Mouse (Mus musculus) forebrain, embryonic 13.5 days (tissue): Measurements from ENCODE around the gene Fancd2os. TPM values are rescaled to one million over a fixed set of nuclear protein-coding genes. Genes with fewer than 3 reads are reported as not detected.

Source experiments
- ATAC-seq: fragments of 200-750 bp; cut with Nextera tagmentation; 2 replicates; pipeline ENCODE4 v1.8.0; 2017
- H3K27ac ChIP-seq: fragments of 300-500 bp; sonication (generic); 2 replicates; pipeline ENCODE4 v1.5.1; 2015; ENCODE audit warnings: inconsistent platforms, mild to moderate bottlenecking, moderate library complexity
- H3K27me3 ChIP-seq: fragments of 300-500 bp; sonication (generic); 2 replicates; pipeline ENCODE4 v1.6.1; 2015; ENCODE audit warnings: mild to moderate bottlenecking, inconsistent platforms
- H3K36me3 ChIP-seq: fragments of 300-500 bp; sonication (generic); 2 replicates; pipeline ENCODE4 v1.6.1; 2015; ENCODE audit warnings: mild to moderate bottlenecking, inconsistent platforms; ENCODE audit not compliant: poor library complexity, severe bottlenecking
- H3K4me1 ChIP-seq: fragments of 300-500 bp; sonication (generic); 2 replicates; pipeline ENCODE4 v1.6.1; 2015; ENCODE audit warnings: inconsistent platforms
- H3K4me2 ChIP-seq: fragments of 300-500 bp; sonication (generic); 2 replicates; pipeline ENCODE4 v1.6.1; 2015; ENCODE audit warnings: inconsistent platforms, mild to moderate bottlenecking, moderate library complexity
- H3K4me3 ChIP-seq: fragments of 300-500 bp; sonication (generic); 2 replicates; pipeline ENCODE4 v1.5.1; 2015; ENCODE audit warnings: mild to moderate bottlenecking, inconsistent platforms
- H3K9ac ChIP-seq: fragments of 300-500 bp; sonication (generic); 2 replicates; pipeline ENCODE4 v1.6.1; 2015; ENCODE audit warnings: mild to moderate bottlenecking, inconsistent platforms
- H3K9me3 ChIP-seq: fragments of 300-500 bp; sonication (generic); replicated peaks from 2 replicates; pipeline ENCODE4 v1.6.1; 2016; ENCODE audit warnings: inconsistent platforms
- WGBS: fragments of 180-500 bp; shearing (Covaris S2); methylation state at CpG from one replicate; pipeline ENCODE4 v1.1.7; 2015; 5-methylcytosine and 5-hydroxymethylcytosine counted together
- polyA plus RNA-seq: library from polyadenylated mRNA; unstranded; fragments of >200 nt; fragmentation: Nextera tagmentation; extraction: Ambion mirVana; gene quantifications from 2 replicates; pipeline ENCODE4 v1.2.1, GENCODE M21; 2015

Gene Fancd2os
- polyA plus RNA-seq, 1 experiment from 2014 or later: not detected

DNA sequence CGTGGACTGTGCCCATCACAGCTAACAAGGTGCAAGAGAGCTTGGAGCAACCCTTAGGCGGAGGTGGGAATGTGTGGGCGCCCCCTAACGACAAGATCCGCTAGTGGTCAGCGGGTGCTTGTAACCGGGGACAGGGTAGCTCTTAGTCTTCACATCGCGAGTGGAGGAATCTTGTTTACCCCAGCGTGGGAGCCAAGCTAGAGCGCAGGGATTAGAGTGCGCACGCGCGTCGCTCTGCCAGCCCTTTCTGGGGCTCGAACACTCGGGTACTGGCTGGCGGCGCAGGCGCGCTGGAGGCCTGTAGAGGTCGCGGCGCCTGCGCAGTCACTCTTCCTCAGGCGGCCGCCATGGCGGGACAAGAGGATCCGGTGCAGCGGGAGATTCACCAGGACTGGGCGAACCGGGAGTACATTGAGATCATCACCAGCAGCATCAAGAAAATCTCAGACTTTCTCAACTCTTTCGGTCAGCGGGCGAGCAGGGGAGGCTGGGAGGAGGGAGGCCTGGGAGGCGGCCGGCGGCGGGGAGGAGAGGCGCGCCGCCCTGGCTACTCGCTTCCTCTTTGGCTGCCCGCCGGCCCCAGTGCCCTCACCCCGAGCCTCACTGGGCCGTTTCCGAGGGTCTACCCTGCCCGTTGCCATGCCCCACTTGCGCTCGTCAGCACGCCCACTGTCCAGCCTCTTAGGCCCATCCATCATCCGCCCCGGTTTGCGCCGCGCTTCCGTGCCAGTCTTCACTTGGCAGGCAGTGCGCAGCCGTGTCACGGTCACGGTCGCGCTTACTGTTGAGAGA lies 4.1 kb upstream of the Fancd2os start, which contains the start of gene Brk1:
TSS of gene Brk1 (plus strand) at position 341 of the 792 bp plus-strand sequence.
- H3K4me3 ChIP-seq: peak within 1 kb of the TSS; percentile 96
- H3K4me2 ChIP-seq: peak within 1 kb of the TSS; percentile 93
- no peaks in the 10 kb centered on the region for H3K27me3 ChIP-seq
- H3K4me1 ChIP-seq: peaks cover 22% of the 10 kb centered on the region
- no peaks in the 10 kb centered on the region for H3K9me3 ChIP-seq
- peaks cover 9% of the 10 kb centered on the region; the same call in 1 of the 2 replicates for H3K36me3 ChIP-seq
- H3K9ac ChIP-seq: peak within 1 kb of the TSS; percentile 93
- peak; percentile 95 for ATAC-seq
- H3K27ac ChIP-seq: peak within 1 kb of the TSS; percentile 57
- WGBS: under 1% methylated on average over 65 of the region's 65 CpGs

DNA sequence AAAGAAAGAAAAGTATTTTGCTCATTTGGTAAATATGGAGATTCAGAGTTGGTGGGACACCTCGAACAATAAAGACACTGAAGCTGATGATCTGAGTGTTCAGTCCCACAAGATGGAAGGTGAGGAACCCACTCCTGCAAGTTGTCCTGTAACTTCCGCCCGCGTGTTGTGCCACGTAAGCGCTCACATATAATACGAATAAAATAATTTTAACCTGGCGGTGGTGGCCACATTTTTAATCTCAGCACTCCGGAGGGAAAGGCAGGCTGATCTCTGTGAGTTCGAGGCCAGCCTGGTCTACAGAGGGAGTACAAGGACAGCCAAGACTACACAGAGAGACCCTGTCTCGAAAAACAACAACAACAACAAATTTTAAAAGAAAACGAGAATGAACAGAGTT lies 3.5 kb upstream of the Fancd2os start:
- peak overlapping the region; percentile 93 for H3K4me2 ChIP-seq
- 56% methylated on average over 12 of the region's 12 CpGs for WGBS
- H3K9me3 ChIP-seq: no peaks in the 10 kb centered on the region
- H3K36me3 ChIP-seq: peaks cover 9% of the 10 kb centered on the region; the same call in 1 of the 2 replicates
- H3K4me3 ChIP-seq: peak overlapping the region; percentile 96
- ATAC-seq: no peak
- H3K27ac ChIP-seq: 0 out of 2 replicates have a peak overlapping the region, but pooled peaks have one; percentile 40
- H3K4me1 ChIP-seq: peaks cover 22% of the 10 kb centered on the region
- peak overlapping the region; percentile 93; the same call in 1 of the 2 replicates for H3K9ac ChIP-seq
- no peaks in the 10 kb centered on the region for H3K27me3 ChIP-seq

DNA sequence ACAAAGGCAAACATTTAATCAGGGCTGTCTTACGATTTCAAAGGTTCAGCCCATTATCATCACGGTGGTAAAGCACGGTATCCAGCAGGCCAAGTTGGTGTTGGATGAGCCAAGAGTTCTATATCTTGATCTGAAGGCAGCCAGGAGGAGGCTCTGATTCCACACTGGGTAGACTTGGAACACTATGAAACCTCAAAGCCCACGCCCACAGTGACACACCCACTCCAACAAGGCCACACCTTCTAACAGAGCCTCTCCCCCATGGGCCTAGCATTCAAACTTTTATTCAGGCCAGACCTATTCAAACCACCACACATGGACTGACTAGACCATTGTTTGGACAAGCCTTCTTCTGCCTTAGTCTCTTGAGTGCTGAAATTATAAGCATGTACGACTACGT lies 2.3 kb upstream of the Fancd2os start:
- Histone ChIP-seq H3K27ac (no peak overlapping the region), H3K4me1 (peaks cover 22% of the 10 kb centered on the region), H3K4me2 (no peak overlapping the region), H3K9ac (no peak overlapping the region), H3K27me3 (no peaks in the 10 kb centered on the region), H3K4me3 (no peak overlapping the region), H3K36me3 (peaks cover 10% of the 10 kb centered on the region; the same call in 1 of the 2 replicates), H3K9me3 (no peaks in the 10 kb centered on the region)
- 94% methylated on average over 6 of the region's 6 CpGs for WGBS
- ATAC-seq: no peak

DNA sequence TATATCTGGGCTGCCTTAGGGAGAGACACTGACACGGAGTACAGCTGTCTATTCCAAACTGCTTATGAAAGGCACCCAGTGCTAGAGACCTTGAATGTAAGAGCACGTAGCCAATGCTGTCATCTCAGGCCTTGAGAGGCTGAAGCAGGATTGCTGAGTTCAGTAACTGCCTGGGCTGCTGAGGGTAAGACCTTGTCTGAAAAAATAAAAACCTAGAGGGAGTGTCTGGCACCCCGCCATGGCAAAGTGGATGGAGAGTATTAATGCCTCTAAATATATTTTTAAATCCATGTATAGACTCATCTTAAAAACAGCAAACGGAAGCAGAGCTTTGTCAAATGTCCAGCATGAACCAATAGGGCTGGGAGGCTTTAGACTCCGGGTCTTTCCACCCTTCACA lies 682 bp downstream of the Fancd2os start:
- 0 out of 2 replicates have a peak, but pooled peaks cover 6% of the 10 kb centered on the region for H3K36me3 ChIP-seq
- no peak overlapping the region for H3K27ac ChIP-seq
- no peak overlapping the region for H3K9ac ChIP-seq
- 75% methylated on average over 5 of the region's 5 CpGs for WGBS
- no peaks in the 10 kb centered on the region for H3K27me3 ChIP-seq
- no peak overlapping the region for H3K4me3 ChIP-seq
- H3K9me3 ChIP-seq: no peaks in the 10 kb centered on the region
- ATAC-seq: no peak
- peaks cover 4% of the 10 kb centered on the region; the same call in 1 of the 2 replicates for H3K4me1 ChIP-seq
- no peak overlapping the region for H3K4me2 ChIP-seq

DNA sequence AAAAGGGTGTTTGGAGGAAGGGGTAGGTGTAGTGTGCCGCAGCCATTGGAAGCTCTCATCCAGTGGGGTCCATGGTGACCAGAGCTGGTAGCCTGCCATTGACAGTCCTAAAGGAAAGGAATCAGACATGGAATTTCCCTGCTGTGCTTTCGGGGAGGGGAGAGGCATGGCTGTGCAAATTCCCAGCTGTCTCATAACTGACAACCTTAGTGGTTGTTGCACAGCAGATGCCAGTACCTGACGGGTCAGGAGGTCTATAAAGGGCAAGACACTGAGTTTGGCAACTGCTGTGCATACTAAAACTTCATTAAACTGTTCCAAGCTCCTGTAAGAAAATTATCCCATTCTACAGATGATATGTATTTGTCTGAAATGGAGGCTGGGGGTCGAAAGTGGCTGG lies 2.6 kb downstream of the Fancd2os start:
- H3K27me3 ChIP-seq: no peaks in the 10 kb centered on the region
- WGBS: 93% methylated on average over 4 of the region's 4 CpGs
- H3K4me2 ChIP-seq: no peak overlapping the region
- H3K4me3 ChIP-seq: no peak overlapping the region
- H3K9ac ChIP-seq: no peak overlapping the region
- no peak overlapping the region for H3K27ac ChIP-seq
- 0 out of 2 replicates have a peak, but pooled peaks cover 6% of the 10 kb centered on the region for H3K36me3 ChIP-seq
- H3K9me3 ChIP-seq: no peaks in the 10 kb centered on the region
- peaks cover 4% of the 10 kb centered on the region; the same call in 1 of the 2 replicates for H3K4me1 ChIP-seq
- no peak for ATAC-seq

DNA sequence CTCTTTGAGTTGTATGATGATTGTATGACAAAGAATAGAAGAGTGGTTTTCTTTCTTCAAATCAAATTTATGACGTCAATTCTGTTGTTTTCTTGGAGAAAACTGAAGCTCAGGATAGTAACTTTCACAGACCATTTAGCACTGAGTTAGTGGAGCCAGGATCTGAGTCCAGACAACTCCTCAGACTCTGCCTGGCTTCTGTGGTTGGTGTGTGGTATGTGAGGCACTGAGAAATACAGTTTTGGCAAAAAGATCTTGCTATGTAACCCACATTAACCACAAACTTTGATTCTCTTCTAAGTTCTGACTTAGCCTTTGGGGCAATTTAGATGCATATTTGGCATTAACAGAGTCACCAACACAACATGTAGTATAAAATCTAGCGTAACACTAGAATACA lies 7.9 kb downstream of the Fancd2os start:
- ATAC-seq: no peak
- no peak overlapping the region for H3K9ac ChIP-seq
- no peaks in the 10 kb centered on the region for H3K27me3 ChIP-seq
- H3K4me1 ChIP-seq: no peaks in the 10 kb centered on the region
- 90% methylated on average over 2 of the region's 2 CpGs for WGBS
- no peaks in the 10 kb centered on the region for H3K9me3 ChIP-seq
- no peak overlapping the region for H3K4me3 ChIP-seq
- H3K27ac ChIP-seq: no peak overlapping the region
- no peak overlapping the region for H3K4me2 ChIP-seq
- 0 out of 2 replicates have a peak, but pooled peaks cover 4% of the 10 kb centered on the region for H3K36me3 ChIP-seq

DNA sequence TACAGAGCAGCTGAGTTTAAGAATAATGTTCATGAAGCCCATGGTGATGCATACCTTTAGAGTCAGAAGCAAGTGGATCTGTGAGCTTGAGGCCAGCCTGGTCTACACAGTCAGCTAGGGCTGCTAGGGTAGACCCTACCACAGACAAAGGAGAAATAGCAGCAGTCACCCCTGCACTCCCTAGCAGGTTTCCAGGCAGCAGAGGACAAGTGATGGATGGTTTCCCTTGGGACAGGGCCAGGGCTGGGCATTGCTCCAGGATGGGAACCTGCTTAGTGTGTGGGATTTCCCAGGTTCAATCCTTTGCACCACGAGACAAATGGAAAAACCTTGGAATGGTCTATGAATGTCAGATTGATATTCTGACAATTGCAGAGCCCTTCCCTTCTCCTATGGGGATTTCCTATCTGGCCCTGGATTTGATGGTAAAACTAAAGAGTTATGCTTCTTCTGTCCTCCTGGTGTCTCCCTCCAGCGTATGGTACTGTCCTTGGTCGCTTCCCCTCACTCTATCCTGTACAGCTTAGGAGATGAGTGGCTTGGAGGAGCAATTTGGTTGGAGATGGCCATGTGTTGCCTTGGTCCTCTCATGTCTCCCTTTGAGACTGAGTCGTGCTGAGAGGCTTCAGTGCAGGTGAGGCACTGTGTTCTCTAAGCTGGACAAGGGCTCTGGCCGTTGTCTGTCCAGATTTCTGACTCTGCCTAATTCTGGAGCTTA lies 13.9 kb downstream of the Fancd2os start:
- ATAC-seq: no peak
- Histone ChIP-seq H3K9ac (no peak overlapping the region), H3K27me3 (no peaks in the 10 kb centered on the region), H3K4me2 (no peak overlapping the region), H3K4me3 (no peak overlapping the region), H3K9me3 (no peaks in the 10 kb centered on the region), H3K36me3 (peaks cover 16% of the 10 kb centered on the region), H3K4me1 (peaks cover 5% of the 10 kb centered on the region; the same call in 1 of the 2 replicates), H3K27ac (no peak overlapping the region)
- 73% methylated on average over 5 of the region's 5 CpGs for WGBS

DNA sequence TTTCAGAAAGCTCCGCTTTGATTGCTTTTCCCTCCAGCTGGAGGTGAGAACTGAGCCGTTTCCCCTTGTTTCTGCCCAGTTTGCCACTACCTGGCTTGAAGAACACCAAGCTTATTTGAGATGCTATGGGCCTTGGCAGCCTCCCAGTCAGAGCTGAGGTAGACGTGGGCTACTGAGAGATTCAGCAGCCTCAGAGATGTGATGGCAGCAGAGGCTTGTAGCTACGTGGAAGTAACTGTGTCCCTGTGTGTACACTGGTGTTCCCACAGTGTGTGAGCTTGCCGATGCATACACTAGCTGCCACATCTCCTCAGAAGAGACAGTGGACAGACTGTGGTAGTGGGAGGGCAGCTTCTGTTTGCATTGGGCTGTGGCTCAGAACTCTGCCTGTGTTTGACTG lies 15.4 kb downstream of the Fancd2os start:
- Histone ChIP-seq H3K9ac (no peak overlapping the region), H3K36me3 (peaks cover 16% of the 10 kb centered on the region), H3K9me3 (no peaks in the 10 kb centered on the region), H3K4me2 (no peak overlapping the region), H3K4me1 (peaks cover 5% of the 10 kb centered on the region; the same call in 1 of the 2 replicates), H3K27ac (no peak overlapping the region), H3K27me3 (no peaks in the 10 kb centered on the region), H3K4me3 (no peak overlapping the region)
- WGBS: 93% methylated on average over 5 of the region's 5 CpGs
- no peak for ATAC-seq

DNA sequence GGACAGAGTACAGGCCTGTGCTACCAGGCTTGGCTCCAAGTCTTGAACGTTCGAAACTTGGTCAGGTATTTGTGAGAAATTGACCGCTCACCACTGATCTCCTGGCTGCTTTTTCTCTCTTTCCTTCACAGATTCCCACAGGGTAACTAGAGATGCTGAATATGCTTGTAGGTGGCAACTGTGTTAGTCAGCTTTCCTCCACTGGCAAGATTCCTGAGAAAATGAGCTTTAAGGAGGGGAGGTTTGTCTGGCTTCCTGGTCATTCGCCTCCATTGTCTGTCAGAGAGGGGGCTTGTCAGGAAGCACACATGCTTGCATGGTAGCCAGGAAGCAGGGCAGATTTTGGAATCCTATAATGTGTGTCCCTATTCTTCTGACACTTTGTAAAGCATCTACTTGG lies 17.5 kb downstream of the Fancd2os start:
- Histone ChIP-seq H3K9ac (no peak overlapping the region), H3K36me3 (peaks cover 20% of the 10 kb centered on the region), H3K9me3 (no peaks in the 10 kb centered on the region), H3K4me1 (peaks cover 5% of the 10 kb centered on the region; the same call in 1 of the 2 replicates), H3K27ac (no peak overlapping the region), H3K4me2 (no peak overlapping the region), H3K4me3 (no peak overlapping the region), H3K27me3 (no peaks in the 10 kb centered on the region)
- no peak for ATAC-seq
- WGBS: 91% methylated on average over 4 of the region's 4 CpGs

DNA sequence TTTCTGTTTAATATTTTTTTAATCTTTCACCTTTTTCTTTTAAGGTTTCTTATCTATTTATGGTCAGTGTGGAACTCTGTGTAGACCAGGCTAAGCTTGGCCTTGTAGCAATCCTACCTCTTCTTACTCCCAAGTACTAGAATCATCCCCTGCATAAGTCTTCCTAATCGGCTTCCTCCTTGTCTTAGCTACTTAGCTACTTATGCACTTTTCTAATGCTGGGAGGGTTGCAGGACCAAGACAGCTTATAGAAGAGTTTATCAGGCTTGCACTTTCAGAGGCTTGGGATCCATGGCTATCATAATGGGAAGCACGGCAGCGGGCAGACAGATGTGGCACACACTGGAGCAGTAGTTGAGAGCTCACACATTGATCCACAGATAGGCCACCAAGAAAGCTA lies 21.2 kb downstream of the Fancd2os start:
- no peak overlapping the region for H3K9ac ChIP-seq
- H3K27me3 ChIP-seq: no peaks in the 10 kb centered on the region
- no peaks in the 10 kb centered on the region for H3K9me3 ChIP-seq
- H3K36me3 ChIP-seq: peaks cover 26% of the 10 kb centered on the region
- no peak overlapping the region for H3K4me3 ChIP-seq
- no peak for ATAC-seq
- 94% methylated on average over 3 of the region's 3 CpGs for WGBS
- no peaks in the 10 kb centered on the region for H3K4me1 ChIP-seq
- no peak overlapping the region for H3K27ac ChIP-seq
- H3K4me2 ChIP-seq: no peak overlapping the region

DNA sequence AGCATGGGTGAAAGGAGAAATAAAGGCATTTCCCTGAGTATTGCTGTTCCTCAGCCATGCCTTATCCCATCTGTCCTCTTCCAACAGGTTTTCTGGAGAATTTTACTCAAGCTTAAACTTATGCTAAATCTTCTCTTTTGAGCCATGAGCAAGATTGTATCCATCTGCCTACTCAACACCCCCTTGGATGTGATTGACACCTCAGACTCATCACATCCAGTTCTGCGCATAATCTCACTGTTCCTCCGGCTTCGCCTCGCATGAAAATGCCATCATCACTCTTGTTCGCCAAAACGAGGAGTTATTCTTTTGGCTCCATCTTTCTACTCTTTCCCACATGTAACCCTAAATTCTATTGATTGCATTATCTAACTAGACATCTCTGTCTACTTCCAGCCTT lies 24.5 kb downstream of the Fancd2os start:
- Histone ChIP-seq H3K4me2 (no peak overlapping the region), H3K27me3 (no peaks in the 10 kb centered on the region), H3K36me3 (peaks cover 36% of the 10 kb centered on the region), H3K4me3 (no peak overlapping the region), H3K9me3 (no peaks in the 10 kb centered on the region), H3K9ac (no peak overlapping the region), H3K4me1 (no peaks in the 10 kb centered on the region), H3K27ac (no peak overlapping the region)
- no peak for ATAC-seq
- 97% methylated on average over 6 of the region's 6 CpGs for WGBS

DNA sequence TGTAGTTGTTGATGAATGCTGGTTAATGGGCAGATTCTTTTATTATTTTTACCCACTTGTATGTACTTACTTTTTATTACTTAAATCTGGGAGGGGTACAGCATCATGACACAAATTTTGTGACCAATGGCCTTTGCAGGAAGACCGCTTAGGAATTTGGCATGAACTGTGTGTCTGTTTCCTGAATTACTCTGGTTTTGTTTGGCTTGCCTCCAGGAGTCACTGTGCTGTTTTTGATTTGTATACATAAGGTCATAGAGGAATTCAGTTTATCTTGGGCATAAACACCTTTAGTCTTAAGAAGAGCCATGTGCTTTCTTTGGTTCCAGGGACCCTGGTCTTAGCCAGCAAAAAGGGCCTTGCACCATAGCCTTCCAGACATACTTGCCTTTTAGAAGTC lies 36.0 kb downstream of the Fancd2os start:
- no peak overlapping the region for H3K27ac ChIP-seq
- no peaks in the 10 kb centered on the region for H3K27me3 ChIP-seq
- no peaks in the 10 kb centered on the region for H3K9me3 ChIP-seq
- H3K36me3 ChIP-seq: peaks cover 39% of the 10 kb centered on the region
- ATAC-seq: no peak
- H3K4me3 ChIP-seq: no peak overlapping the region
- H3K4me2 ChIP-seq: no peak overlapping the region
- 91% methylated on average over 1 of the region's 1 CpGs for WGBS
- no peak overlapping the region for H3K9ac ChIP-seq
- no peaks in the 10 kb centered on the region for H3K4me1 ChIP-seq
